Mouse (Mus musculus) forebrain, embryonic 11.5 days (tissue): ENCODE measurements at regions not wholly inside any gene's neighbourhood (a gene's known extent, or its start where the extent isn't known, plus 50 kb on each side); places are given as distances from the start of the nearest gene placed in this dataset.

Experiments used
- ATAC-seq: fragments of 200-750 bp; cut with Nextera tagmentation; replicated peaks from 2 replicates; pipeline ENCODE4 v1.8.0; 2017; ENCODE audit warnings: moderate TSS enrichment; ENCODE audit not compliant: low FRiP score
- DNase-seq: peaks from one replicate; pipeline ENCODE4 v3.0.0-alpha.2; 2017; ENCODE audit warnings: low spot score
- H3K27ac ChIP-seq: fragments of 300-500 bp; sonication (generic); 2 replicates; pipeline ENCODE4 v1.5.1; 2014; ENCODE audit warnings: low read depth, low read length
- H3K27me3 ChIP-seq: fragments of 300-500 bp; sonication (generic); 2 replicates; pipeline ENCODE4 v1.6.1; 2014; ENCODE audit warnings: mild to moderate bottlenecking, low read length, mixed read lengths; ENCODE audit not compliant: control insufficient read depth, insufficient read depth
- H3K36me3 ChIP-seq: fragments of 300-500 bp; sonication (generic); 2 replicates; pipeline ENCODE4 v1.6.1; 2014; ENCODE audit warnings: mild to moderate bottlenecking, low read length, moderate library complexity, mixed read lengths; ENCODE audit not compliant: control insufficient read depth, insufficient read depth
- H3K4me1 ChIP-seq: fragments of 300-500 bp; sonication (generic); replicated peaks from 2 replicates; pipeline ENCODE4 v1.6.1; 2014; ENCODE audit warnings: low read length, mixed read lengths; ENCODE audit not compliant: control insufficient read depth, insufficient read depth
- H3K4me2 ChIP-seq: fragments of 300-500 bp; sonication (generic); 2 replicates; pipeline ENCODE4 v1.6.1; 2014; ENCODE audit warnings: low read depth, mild to moderate bottlenecking, low read length, moderate library complexity, mixed read lengths; ENCODE audit not compliant: severe bottlenecking
- H3K4me3 ChIP-seq: fragments of 300-500 bp; sonication (generic); 2 replicates; pipeline ENCODE4 v1.5.1; 2014; ENCODE audit warnings: low read depth, low read length
- H3K9ac ChIP-seq: fragments of 300-500 bp; sonication (generic); 2 replicates; pipeline ENCODE4 v1.6.1; 2014; ENCODE audit warnings: low read length
- H3K9me3 ChIP-seq: fragments of 300-500 bp; sonication (generic); 2 replicates; pipeline ENCODE4 v1.6.1; 2016; ENCODE audit warnings: low read length, mixed read lengths; ENCODE audit not compliant: control insufficient read depth
- WGBS: fragments of 180-500 bp; shearing (Covaris S2); extraction: QIAGEN DNeasy Blood & Tissue Kit; methylation state at CpG from one replicate; pipeline ENCODE4 v1.1.7; 2014; 5-methylcytosine and 5-hydroxymethylcytosine counted together

DNA sequence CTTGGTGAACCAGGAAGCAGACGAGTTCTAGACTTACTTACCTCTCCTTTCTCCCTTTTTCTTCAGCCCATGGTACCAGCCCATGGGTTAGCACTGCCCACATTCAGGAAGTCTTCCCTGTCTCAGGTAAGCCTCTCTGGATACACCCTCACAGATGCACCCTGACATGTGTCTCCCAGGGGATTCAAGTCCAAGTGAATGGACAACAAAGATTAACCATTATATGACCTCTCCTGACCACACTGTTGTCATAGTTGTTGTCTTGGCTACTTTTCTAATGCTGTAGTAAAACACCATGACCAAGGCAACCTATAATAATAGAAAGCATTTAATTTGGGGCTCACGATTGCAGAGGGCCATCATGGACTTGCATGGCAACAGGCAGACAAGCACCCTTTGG lies 98.8 kb upstream of the Vash1 start:
- Histone ChIP-seq H3K27me3 (no peaks in the 10 kb centered on the region), H3K4me1 (no peaks in the 10 kb centered on the region), H3K9ac (no peak overlapping the region), H3K4me3 (no peak overlapping the region), H3K9me3 (no peaks in the 10 kb centered on the region), H3K4me2 (no peak overlapping the region), H3K36me3 (no peaks in the 10 kb centered on the region), H3K27ac (no peak overlapping the region)
- ATAC-seq (no peak), DNase-seq (no peak)
- WGBS: 76% methylated on average over 2 of the region's 2 CpGs

DNA sequence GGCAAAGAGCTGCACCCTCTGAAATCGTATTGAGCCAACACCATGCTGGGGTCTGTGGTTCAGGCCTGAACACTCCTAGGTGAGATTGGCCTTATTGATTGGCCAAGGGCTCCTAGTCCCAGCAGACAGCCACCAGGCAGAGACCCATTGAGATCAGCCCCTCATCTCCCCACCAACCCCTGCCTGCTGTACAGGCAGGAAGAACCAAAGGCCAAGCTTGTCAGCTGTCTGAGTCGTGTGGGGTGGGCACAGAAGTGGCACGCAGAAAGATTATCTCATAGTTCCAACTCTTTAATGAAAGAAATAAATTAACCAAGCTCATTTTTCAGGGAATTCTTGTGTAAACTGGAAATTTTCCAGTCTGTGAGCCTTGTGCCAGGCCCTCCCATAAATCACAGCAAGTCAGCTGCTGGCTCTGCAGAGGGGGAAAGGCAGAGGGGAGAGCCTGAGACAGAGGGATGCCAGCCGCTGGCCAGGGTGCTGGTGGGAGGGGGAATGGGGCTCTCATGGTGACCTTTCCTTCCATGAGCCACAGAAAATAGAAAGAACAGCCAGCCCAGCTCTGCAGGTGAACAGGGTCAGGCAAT lies 98.3 kb upstream of the Vash1 start:
- no peaks in the 10 kb centered on the region for H3K27me3 ChIP-seq
- ATAC-seq (no peak), DNase-seq (no peak)
- H3K36me3 ChIP-seq: no peaks in the 10 kb centered on the region
- WGBS: 74% methylated on average over 4 of the region's 4 CpGs
- no peaks in the 10 kb centered on the region for H3K9me3 ChIP-seq
- H3K4me3 ChIP-seq: no peak overlapping the region
- no peak overlapping the region for H3K4me2 ChIP-seq
- no peak overlapping the region for H3K27ac ChIP-seq
- H3K9ac ChIP-seq: no peak overlapping the region
- no peaks in the 10 kb centered on the region for H3K4me1 ChIP-seq

GRCm38 (mm10) chr12:86582076-86582475 lies 96.4 kb upstream of the Vash1 start:
- H3K9ac ChIP-seq: no peak overlapping the region
- WGBS: 81% methylated on average over 3 of the region's 3 CpGs
- DNase-seq (no peak), ATAC-seq (no peak)
- no peaks in the 10 kb centered on the region for H3K4me1 ChIP-seq
- no peak overlapping the region for H3K4me3 ChIP-seq
- no peaks in the 10 kb centered on the region for H3K9me3 ChIP-seq
- H3K4me2 ChIP-seq: no peak overlapping the region
- no peaks in the 10 kb centered on the region for H3K27me3 ChIP-seq
- no peak overlapping the region for H3K27ac ChIP-seq
- no peaks in the 10 kb centered on the region for H3K36me3 ChIP-seq

- H3K9ac ChIP-seq: no peak overlapping the region
- no peak overlapping the region for H3K4me2 ChIP-seq
- H3K27ac ChIP-seq: no peak overlapping the region
- ATAC-seq (no peak), DNase-seq (no peak)
- H3K4me3 ChIP-seq: no peak overlapping the region
- H3K4me1 ChIP-seq: no peaks in the 10 kb centered on the region
- no peaks in the 10 kb centered on the region for H3K27me3 ChIP-seq
- no peaks in the 10 kb centered on the region for H3K9me3 ChIP-seq
- H3K36me3 ChIP-seq: no peaks in the 10 kb centered on the region
- WGBS: 89% methylated on average over 6 of the region's 6 CpGs
These were observed 90.5 kb upstream of the Vash1 start for GRCm38 (mm10) chr12:86588010-86588409.

DNA sequence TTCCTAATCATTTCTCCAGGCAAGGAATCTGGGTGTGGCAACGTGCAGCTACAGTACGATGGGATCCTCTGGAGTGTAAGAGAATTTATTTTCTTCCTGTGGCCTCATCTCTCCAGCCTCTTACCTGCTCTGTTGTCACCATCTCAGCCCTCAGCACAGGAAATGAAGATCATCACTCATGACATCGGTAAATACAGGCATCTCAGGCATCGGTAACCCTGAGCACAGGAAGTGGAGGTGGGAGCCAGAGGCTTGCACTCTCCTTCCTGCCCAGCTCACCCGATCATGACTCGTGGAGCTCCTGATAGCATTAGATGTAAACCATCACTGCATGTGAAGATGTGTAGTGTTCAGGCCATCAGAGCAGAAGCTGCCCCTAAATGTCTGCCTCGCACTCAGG lies 86.0 kb upstream of the Vash1 start:
- H3K4me2 ChIP-seq: no peak overlapping the region
- ATAC-seq (no peak), DNase-seq (no peak)
- no peak overlapping the region for H3K4me3 ChIP-seq
- H3K27ac ChIP-seq: no peak overlapping the region
- H3K36me3 ChIP-seq: no peaks in the 10 kb centered on the region
- no peak overlapping the region for H3K9ac ChIP-seq
- H3K9me3 ChIP-seq: no peaks in the 10 kb centered on the region
- no peaks in the 10 kb centered on the region for H3K27me3 ChIP-seq
- WGBS: 86% methylated on average over 7 of the region's 7 CpGs
- H3K4me1 ChIP-seq: no peaks in the 10 kb centered on the region

- H3K4me2 ChIP-seq: no peak overlapping the region
- no peak overlapping the region for H3K9ac ChIP-seq
- H3K4me3 ChIP-seq: no peak overlapping the region
- no peak overlapping the region for H3K27ac ChIP-seq
- ATAC-seq (no peak), DNase-seq (no peak)
- no peaks in the 10 kb centered on the region for H3K27me3 ChIP-seq
- no peaks in the 10 kb centered on the region for H3K36me3 ChIP-seq
- no peaks in the 10 kb centered on the region for H3K9me3 ChIP-seq
- WGBS: 92% methylated on average over 11 of the region's 11 CpGs
- H3K4me1 ChIP-seq: no peaks in the 10 kb centered on the region
These were observed 83.9 kb upstream of the Vash1 start for GRCm38 (mm10) chr12:86594647-86595046.

DNA sequence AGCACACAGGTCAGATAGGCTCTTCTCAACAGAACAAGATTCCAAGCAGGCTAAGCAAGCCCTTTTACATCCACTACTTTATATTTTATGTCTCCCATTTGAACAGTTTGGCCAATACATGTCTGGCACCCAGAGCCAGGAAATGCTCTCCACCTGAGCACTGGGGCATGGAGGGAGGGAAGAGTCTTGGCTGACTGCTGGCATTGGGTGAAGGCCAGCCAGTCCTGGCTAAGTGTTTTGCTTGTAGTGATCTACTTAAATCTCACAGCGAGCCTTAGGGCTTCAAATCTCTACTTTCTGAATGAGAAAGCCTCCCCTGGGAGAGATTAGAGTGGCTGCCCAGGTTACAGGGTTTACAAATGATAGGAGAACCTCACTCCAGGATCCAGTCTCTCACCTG lies 78.5 kb upstream of the Vash1 start:
- no peaks in the 10 kb centered on the region for H3K9me3 ChIP-seq
- H3K27me3 ChIP-seq: no peaks in the 10 kb centered on the region
- H3K9ac ChIP-seq: no peak overlapping the region
- 33% methylated on average over 1 of the region's 1 CpGs for WGBS
- no peak for ATAC-seq
- no peak overlapping the region for H3K27ac ChIP-seq
- H3K4me2 ChIP-seq: no peak overlapping the region
- no peaks in the 10 kb centered on the region for H3K4me1 ChIP-seq
- no peak overlapping the region for H3K4me3 ChIP-seq
- H3K36me3 ChIP-seq: no peaks in the 10 kb centered on the region
- DNase-seq: no peak

DNA sequence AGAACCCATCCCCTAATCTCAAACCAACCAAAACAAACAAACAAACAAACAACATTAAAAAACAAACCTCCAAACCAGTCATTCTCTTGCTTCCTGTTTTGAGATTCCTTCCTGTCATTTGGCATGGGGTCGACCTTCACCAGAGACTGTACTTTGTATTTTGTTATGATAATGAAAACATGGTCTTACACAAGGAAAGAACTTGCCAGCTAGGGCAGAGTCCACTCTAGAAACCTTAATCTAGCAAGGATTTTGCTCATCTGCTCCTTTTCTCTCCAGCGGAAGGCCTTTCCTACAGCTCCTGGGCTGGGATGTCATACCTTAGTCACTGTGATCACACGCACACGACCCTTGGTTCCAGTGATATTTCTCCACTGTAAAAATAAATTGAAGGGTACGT lies 75.0 kb upstream of the Vash1 start:
- no peak for ATAC-seq
- no peaks in the 10 kb centered on the region for H3K27me3 ChIP-seq
- H3K9me3 ChIP-seq: no peaks in the 10 kb centered on the region
- H3K4me3 ChIP-seq: no peak overlapping the region
- no peak overlapping the region for H3K27ac ChIP-seq
- WGBS: 94% methylated on average over 5 of the region's 5 CpGs
- no peaks in the 10 kb centered on the region for H3K36me3 ChIP-seq
- no peak overlapping the region for H3K4me2 ChIP-seq
- no peaks in the 10 kb centered on the region for H3K4me1 ChIP-seq
- no peak for DNase-seq
- H3K9ac ChIP-seq: no peak overlapping the region

DNA sequence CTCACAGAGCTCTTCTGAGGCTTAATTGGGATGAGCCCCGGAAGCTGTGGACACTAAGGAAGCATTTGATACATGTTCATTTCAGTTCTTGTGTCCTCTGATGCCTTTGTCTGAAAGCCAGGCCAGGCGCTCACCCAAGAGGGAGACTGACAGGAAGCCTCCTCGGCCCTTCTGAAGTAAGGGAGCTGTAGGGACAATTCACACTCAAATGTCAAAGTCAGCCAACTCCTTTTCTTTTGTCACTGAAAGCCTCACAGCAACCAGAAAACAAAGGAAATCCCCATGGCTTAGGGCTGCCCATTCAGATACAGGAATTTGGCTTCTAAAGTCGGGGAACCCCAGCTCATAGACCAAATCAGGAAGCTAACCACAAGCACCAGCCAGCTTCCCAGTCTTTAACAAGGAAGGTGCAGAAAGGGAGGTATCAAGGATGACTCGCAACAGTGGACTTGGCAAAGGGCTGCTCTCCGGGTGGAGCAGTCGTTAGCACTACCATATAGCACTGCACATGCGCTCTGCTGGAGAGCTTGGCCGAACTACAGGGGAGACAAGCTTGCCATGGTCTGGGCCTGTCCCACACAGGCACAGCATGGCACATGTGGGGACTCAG lies 66.0 kb upstream of the Vash1 start:
- Histone ChIP-seq H3K36me3 (no peaks in the 10 kb centered on the region), H3K27me3 (no peaks in the 10 kb centered on the region), H3K4me1 (no peaks in the 10 kb centered on the region), H3K4me3 (no peak overlapping the region), H3K27ac (no peak overlapping the region), H3K9ac (no peak overlapping the region), H3K4me2 (no peak overlapping the region), H3K9me3 (no peaks in the 10 kb centered on the region)
- ATAC-seq: no peak
- no peak for DNase-seq
- WGBS: 47% methylated on average over 9 of the region's 9 CpGs
